Mouse (Mus musculus) myocyte (in vitro differentiated cells): ENCODE results near the gene Kcnc1. TPM values are rescaled to one million over a fixed set of nuclear protein-coding genes. Genes with fewer than 3 reads are reported as not detected.

Experiments
- H3K27me3 ChIP-seq: one replicate; pipeline ENCODE4 v1.6.1; 2011; ENCODE audit not compliant: control insufficient read depth, insufficient read depth, insufficient read length
- H3K36me3 ChIP-seq: one replicate; pipeline ENCODE4 v1.6.1; 2011; ENCODE audit not compliant: control insufficient read depth, insufficient read depth
- H3K4me2 ChIP-seq: one replicate; pipeline ENCODE4 v1.6.1; 2011; ENCODE audit warnings: low read depth, control low read depth
- H3K4me3 ChIP-seq: one replicate; pipeline ENCODE4 v1.5.1; 2011; ENCODE audit warnings: mild to moderate bottlenecking, control low read depth, moderate library complexity
- H3K79me2 ChIP-seq: one replicate; pipeline ENCODE4 v1.6.1; 2011; ENCODE audit not compliant: control insufficient read depth, insufficient read depth
- H3ac ChIP-seq: one replicate; pipeline ENCODE4 v1.6.1; 2011; ENCODE audit not compliant: control insufficient read depth, insufficient read length
- CEBPB ChIP-seq: IDR thresholded peaks from 2 replicates; pipeline ENCODE4 v1.6.1; 2011; ENCODE audit warnings: mild to moderate bottlenecking, moderate library complexity; ENCODE audit not compliant: poor library complexity, insufficient read depth, severe bottlenecking
- E2F4 ChIP-seq: IDR thresholded peaks from one replicate; pipeline ENCODE4 v1.6.1; 2011; ENCODE audit warnings: mild to moderate bottlenecking, control low read depth, moderate library complexity; ENCODE audit not compliant: insufficient read depth
- MAX ChIP-seq: IDR thresholded peaks from one replicate; pipeline ENCODE4 v1.6.1; 2011; ENCODE audit warnings: low read depth, mild to moderate bottlenecking, control low read depth
- MYOD1 ChIP-seq, 3 experiments: IDR thresholded peaks; one replicate each; pipeline ENCODE4 v1.6.1; 2011; ENCODE audit warnings: control low read depth in 2 of 3, low read depth in 2 of 3, mild to moderate bottlenecking in 2 of 3, moderate library complexity in 1 of 3; ENCODE audit not compliant: insufficient read length in 2 of 3, control insufficient read depth in 1 of 3
- MYOG ChIP-seq, 3 experiments: IDR thresholded peaks; one replicate each; pipeline ENCODE4 v1.6.1; 2011; ENCODE audit warnings: control low read depth in 2 of 3, low read depth in 2 of 3, mild to moderate bottlenecking in 2 of 3; ENCODE audit not compliant: insufficient read length in 2 of 3, control insufficient read depth in 1 of 3, insufficient read depth in 1 of 3
- POLR2A ChIP-seq: IDR thresholded peaks from one replicate; pipeline ENCODE4 v1.6.1; 2011; ENCODE audit warnings: low read depth, mild to moderate bottlenecking, control low read depth, moderate library complexity; ENCODE audit not compliant: insufficient read length
- POLR2AphosphoS2 ChIP-seq: IDR thresholded peaks from one replicate; pipeline ENCODE4 v1.6.1; 2011; ENCODE audit warnings: low read depth, control low read depth; ENCODE audit not compliant: insufficient read length
- REST ChIP-seq: IDR thresholded peaks from one replicate; pipeline ENCODE4 v1.6.1; 2011; ENCODE audit warnings: mild to moderate bottlenecking, control low read depth, moderate library complexity; ENCODE audit not compliant: insufficient read depth, insufficient read length
- SRF ChIP-seq: IDR thresholded peaks from one replicate; pipeline ENCODE4 v1.6.1; 2011; ENCODE audit warnings: low read depth; ENCODE audit not compliant: control insufficient read depth, insufficient read length
- TCF12 ChIP-seq: IDR thresholded peaks from one replicate; pipeline ENCODE4 v1.6.1; 2011; ENCODE audit warnings: mild to moderate bottlenecking, control low read depth; ENCODE audit not compliant: poor library complexity, insufficient read depth, severe bottlenecking
- TCF3 ChIP-seq: IDR thresholded peaks from one replicate; pipeline ENCODE4 v1.6.1; 2011; ENCODE audit warnings: low read depth, control low read depth; ENCODE audit not compliant: insufficient read length
- USF1 ChIP-seq: IDR thresholded peaks from one replicate; pipeline ENCODE4 v1.6.1; 2011; ENCODE audit warnings: low read depth, mild to moderate bottlenecking, control low read depth, moderate library complexity
- polyA plus RNA-seq: library from polyadenylated mRNA; unstranded; fragments of >200 nt; fragmentation: generic; extraction: Trizol; gene quantifications from one replicate; pipeline ENCODE4 v1.2.1, GENCODE M21; 2012; ENCODE audit warnings: missing spikeins

Gene Kcnc1
- polyA plus RNA-seq, 1 experiment, result 0.07 TPM

DNA sequence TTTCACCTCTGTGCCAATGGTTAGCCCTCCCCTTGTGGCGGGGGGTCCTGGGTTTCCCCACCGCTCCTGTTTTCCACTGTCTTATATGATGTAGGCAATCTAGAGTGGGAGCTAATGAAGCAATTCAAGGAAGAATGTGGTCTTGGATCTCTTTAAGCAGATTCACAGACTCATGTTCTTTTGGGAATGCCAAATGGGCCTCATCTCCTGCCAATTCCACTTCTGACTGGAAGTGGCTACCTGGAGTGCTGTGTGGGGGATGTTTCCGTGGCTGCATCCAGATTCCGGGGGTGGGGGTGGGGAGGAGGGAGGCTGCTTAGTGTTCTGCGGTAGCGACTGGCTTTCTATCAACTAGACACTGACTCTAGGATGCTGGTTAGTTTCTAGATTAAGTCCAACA is 83.5 kb downstream of the Kcnc1 start:
- Histone ChIP-seq H3K4me3 (no peak overlapping the region), H3K27me3 (no peaks in the 10 kb centered on the region), H3ac (no peak overlapping the region), H3K36me3 (no peaks in the 10 kb centered on the region), H3K79me2 (no peaks in the 10 kb centered on the region), H3K4me2 (no peak overlapping the region)
- TF ChIP-seq POLR2A, result no peak
- TF ChIP-seq CEBPB, result no peak
- TF ChIP-seq REST, result no peak
- TF ChIP-seq MYOD1 (IDR thresholded peaks at IDR 0.05; ENCODE audit: control insufficient read depth in 1 of 3, insufficient read length in 2 of 3, low read depth in 2 of 3), result no peak
- TF ChIP-seq MYOG (IDR thresholded peaks at IDR 0.05; ENCODE audit: control insufficient read depth in 1 of 3, insufficient read depth in 1 of 3, insufficient read length in 2 of 3, low read depth in 2 of 3), result no peak
- TF ChIP-seq SRF, result no peak
- no peak for TF ChIP-seq E2F4
- TF ChIP-seq TCF3, result no peak
- TF ChIP-seq POLR2AphosphoS2, result no peak
- TF ChIP-seq TCF12, result no peak
- TF ChIP-seq USF1, result no peak
- no peak for TF ChIP-seq MAX

DNA sequence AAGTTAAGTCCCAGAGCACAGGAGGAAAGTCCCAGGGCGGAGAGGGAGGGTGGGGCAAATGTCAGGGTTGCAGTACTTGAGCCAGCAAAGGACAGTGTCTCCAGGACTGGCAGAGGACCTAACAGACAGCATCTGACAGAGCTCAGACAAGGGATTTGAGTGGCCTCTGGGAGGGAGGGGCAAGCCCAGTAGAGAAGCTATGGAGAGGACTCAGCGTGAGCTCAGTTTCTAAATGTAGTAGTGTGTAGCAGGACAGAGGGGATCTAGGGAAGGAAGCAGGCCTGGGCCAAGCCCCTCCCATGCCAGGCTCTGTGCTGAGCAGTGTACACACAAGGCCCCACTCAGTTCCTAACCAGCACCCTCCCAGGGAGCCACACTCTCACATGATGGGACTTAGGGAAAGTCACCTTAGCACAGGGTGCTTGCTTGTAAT is 85.8 kb downstream of the Kcnc1 start:
- H3K79me2 ChIP-seq, result no peaks in the 10 kb centered on the region
- H3K36me3 ChIP-seq, result no peaks in the 10 kb centered on the region
- no peak overlapping the region for H3ac ChIP-seq
- no peak overlapping the region for H3K4me2 ChIP-seq
- peaks cover 9% of the 10 kb centered on the region for H3K27me3 ChIP-seq
- TF ChIP-seq USF1 (no peak), MYOD1 (IDR thresholded peaks at IDR 0.05; ENCODE audit: control insufficient read depth in 1 of 3, insufficient read length in 2 of 3, low read depth in 2 of 3) (no peak), CEBPB (no peak), POLR2A (no peak), SRF (no peak)
- H3K4me3 ChIP-seq, result no peak overlapping the region

DNA sequence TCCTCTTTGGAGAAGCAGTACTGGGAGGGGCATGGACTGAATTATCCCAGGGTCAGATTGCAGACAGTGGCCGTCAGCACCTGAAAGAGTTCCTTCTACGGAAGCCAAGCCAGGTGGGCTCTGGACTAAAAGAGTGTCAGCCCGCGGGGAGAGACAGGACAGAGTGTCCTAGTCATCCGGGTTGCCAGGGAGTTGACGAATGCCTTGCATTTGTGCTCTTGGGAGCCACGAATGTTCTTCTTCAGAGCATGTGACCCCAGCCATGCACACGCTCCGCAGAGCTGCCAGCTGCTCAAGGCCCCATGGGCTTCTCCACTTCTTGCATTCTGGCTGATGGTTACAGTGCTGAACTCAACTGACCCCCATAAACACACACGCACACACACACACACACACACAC is 86.8 kb downstream of the Kcnc1 start:
- Histone ChIP-seq H3K4me3 (no peak overlapping the region), H3ac (no peak overlapping the region), H3K36me3 (no peaks in the 10 kb centered on the region), H3K79me2 (no peaks in the 10 kb centered on the region), H3K4me2 (no peak overlapping the region), H3K27me3 (peaks cover 12% of the 10 kb centered on the region)
- peak in 1 of 3 experiments; percentile 27 for TF ChIP-seq MYOG (IDR thresholded peaks at IDR 0.05; ENCODE audit: control insufficient read depth in 1 of 3, insufficient read depth in 1 of 3, insufficient read length in 2 of 3, low read depth in 2 of 3)
- TF ChIP-seq REST, result no peak

DNA sequence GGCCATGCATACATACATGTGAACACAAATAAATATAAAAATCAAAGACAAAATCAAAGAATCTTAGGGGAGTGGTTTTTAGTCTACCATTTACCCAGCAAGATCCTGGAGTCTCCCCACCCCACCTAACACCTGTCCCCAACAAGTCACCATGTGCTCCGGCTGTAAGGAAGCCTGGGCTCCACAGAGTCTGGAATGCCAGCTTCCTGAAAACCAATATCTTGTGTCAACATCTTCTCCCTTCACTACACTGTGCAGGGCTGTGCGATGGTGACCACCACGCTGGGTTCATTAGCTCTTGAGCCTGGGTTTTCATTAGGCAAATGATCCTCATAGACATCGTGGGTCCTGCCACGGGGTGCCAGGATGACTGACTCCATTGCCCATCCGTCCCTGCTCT is 87.9 kb downstream of the Kcnc1 start:
- Histone ChIP-seq H3K4me2 (no peak overlapping the region), H3K4me3 (no peak overlapping the region), H3K27me3 (peaks cover 12% of the 10 kb centered on the region), H3K36me3 (no peaks in the 10 kb centered on the region), H3K79me2 (no peaks in the 10 kb centered on the region), H3ac (no peak overlapping the region)
- TF ChIP-seq SRF, result no peak
- TF ChIP-seq CEBPB, result no peak

DNA sequence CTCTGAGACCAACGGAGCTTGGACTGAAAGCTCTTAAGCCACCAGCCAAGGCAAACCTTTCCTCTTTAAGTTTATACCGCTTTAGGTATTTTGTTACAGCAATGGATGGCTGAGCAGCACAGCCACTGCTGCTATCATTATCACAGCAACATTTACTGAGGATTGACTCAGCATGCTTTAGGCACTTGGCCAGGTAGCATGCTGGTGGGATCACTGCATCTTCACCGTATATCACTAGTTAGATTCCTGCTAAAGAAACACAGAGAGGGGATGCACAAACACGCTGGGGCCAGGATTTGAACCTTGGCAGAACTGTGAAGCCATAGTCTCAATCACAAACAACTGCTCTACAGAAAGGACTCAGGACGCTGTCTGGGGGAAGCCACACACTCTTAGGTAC is 90.5 kb downstream of the Kcnc1 start:
- TF ChIP-seq SRF, result no peak
- no peak for TF ChIP-seq TCF3
- no peak for TF ChIP-seq E2F4
- no peak for TF ChIP-seq POLR2A
- no peak for TF ChIP-seq REST
- no peak for TF ChIP-seq MAX
- peaks cover 12% of the 10 kb centered on the region for H3K27me3 ChIP-seq
- H3K4me2 ChIP-seq, result no peak overlapping the region
- no peaks in the 10 kb centered on the region for H3K36me3 ChIP-seq
- H3K79me2 ChIP-seq, result no peaks in the 10 kb centered on the region
- no peak overlapping the region for H3K4me3 ChIP-seq
- H3ac ChIP-seq, result no peak overlapping the region

DNA sequence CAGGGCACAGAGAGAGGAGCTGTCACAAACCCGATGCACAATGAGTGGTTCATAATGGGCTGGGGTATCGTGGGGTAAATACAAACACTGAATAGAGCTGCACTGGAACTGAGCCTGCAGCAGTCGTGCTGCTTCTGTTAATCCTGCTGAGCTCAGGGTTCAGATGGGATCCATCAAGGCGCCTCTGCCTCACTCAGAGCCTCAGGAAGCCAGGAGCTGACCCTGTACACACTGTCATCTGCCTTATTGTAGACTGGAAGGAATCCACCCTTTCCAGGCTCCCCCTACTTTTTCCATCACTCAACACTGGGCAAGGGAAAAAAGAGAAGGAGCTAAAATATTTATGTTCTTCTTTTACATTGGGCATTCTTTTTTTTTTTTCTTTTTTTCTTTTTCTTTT is 91.1 kb downstream of the Kcnc1 start:
- H3ac ChIP-seq, result no peak overlapping the region
- no peaks in the 10 kb centered on the region for H3K36me3 ChIP-seq
- no peak overlapping the region for H3K4me3 ChIP-seq
- H3K79me2 ChIP-seq, result no peaks in the 10 kb centered on the region
- no peak overlapping the region for H3K4me2 ChIP-seq
- peaks cover 12% of the 10 kb centered on the region for H3K27me3 ChIP-seq
- TF ChIP-seq MYOG (IDR thresholded peaks at IDR 0.05; ENCODE audit: control insufficient read depth in 1 of 3, insufficient read depth in 1 of 3, insufficient read length in 2 of 3, low read depth in 2 of 3), result no peak
- no peak for TF ChIP-seq REST
- no peak for TF ChIP-seq SRF
- TF ChIP-seq POLR2A, result no peak

Other genes with a start within 250 kb of the Kcnc1 start
- gene Abcc8, start 216.5 kb upstream of the Kcnc1 start, polyA plus RNA-seq, result 0.34 TPM
- gene Ush1c, start 158.0 kb upstream of the Kcnc1 start, polyA plus RNA-seq, result not detected
- gene Otog, start 155.5 kb upstream of the Kcnc1 start, polyA plus RNA-seq, result 10.2 TPM
- 396 TPM for gene Myod1, start 20.0 kb upstream of the Kcnc1 start, polyA plus RNA-seq
- gene Sergef, start 243.3 kb downstream of the Kcnc1 start, polyA plus RNA-seq, result 13.9 TPM